Mouse (Mus musculus) liver, embryonic 11.5 days (tissue): ENCODE data around the gene Tmsb15l. TPM values are rescaled to one million over a fixed set of nuclear protein-coding genes. Genes with fewer than 3 reads are reported as not detected.
"Not testable (repeated sequence)": the region's sequence is repeated elsewhere in the genome, so short reads cannot be mapped to it uniquely, and the experiment has no call there.

Source experiments
- ATAC-seq: fragments of 200-750 bp; cut with Nextera tagmentation; replicated peaks from 2 replicates; pipeline ENCODE4 v1.8.0; 2017; ENCODE audit warnings: moderate number of reproducible peaks, mild to moderate bottlenecking, moderate TSS enrichment, moderate library complexity; ENCODE audit not compliant: low FRiP score
- DNase-seq: peaks from one replicate; pipeline ENCODE4 v3.0.0-alpha.2; 2017; ENCODE audit warnings: low spot score
- H3K27ac ChIP-seq: fragments of 300-500 bp; sonication (generic); 2 replicates; pipeline ENCODE4 v1.5.1; 2014; ENCODE audit warnings: mild to moderate bottlenecking, low read depth, low read length, control low read depth
- H3K27me3 ChIP-seq: fragments of 300-500 bp; sonication (generic); replicated peaks from 2 replicates; pipeline ENCODE4 v1.6.1; 2014; ENCODE audit warnings: low read length, mixed read lengths; ENCODE audit not compliant: control insufficient read depth, insufficient read depth
- H3K36me3 ChIP-seq: fragments of 300-500 bp; sonication (generic); 2 replicates; pipeline ENCODE4 v1.6.1; 2014; ENCODE audit warnings: mild to moderate bottlenecking, low read length, moderate library complexity, mixed read lengths; ENCODE audit not compliant: control insufficient read depth, insufficient read depth
- H3K4me1 ChIP-seq: fragments of 300-500 bp; sonication (generic); replicated peaks from 2 replicates; pipeline ENCODE4 v1.6.1; 2014; ENCODE audit warnings: low read length, mixed read lengths; ENCODE audit not compliant: control insufficient read depth, insufficient read depth
- H3K4me2 ChIP-seq: fragments of 300-500 bp; sonication (generic); 2 replicates; pipeline ENCODE4 v1.6.1; 2014; ENCODE audit warnings: mild to moderate bottlenecking, control low read depth, moderate library complexity
- H3K4me3 ChIP-seq: fragments of 300-500 bp; sonication (generic); 2 replicates; pipeline ENCODE4 v1.5.1; 2014; ENCODE audit warnings: low read depth, low read length, control low read depth
- H3K9ac ChIP-seq: fragments of 300-500 bp; sonication (generic); 2 replicates; pipeline ENCODE4 v1.6.1; 2014; ENCODE audit warnings: low read depth, low read length, control low read depth
- H3K9me3 ChIP-seq: fragments of 300-500 bp; sonication (generic); 2 replicates; pipeline ENCODE4 v1.6.1; 2016; ENCODE audit warnings: low read length, inconsistent platforms, mixed read lengths; ENCODE audit not compliant: control insufficient read depth
- WGBS: fragments of 180-500 bp; shearing (Covaris S2); extraction: QIAGEN DNeasy Blood & Tissue Kit; methylation state at CpG from one replicate; pipeline ENCODE4 v1.1.7; 2014; 5-methylcytosine and 5-hydroxymethylcytosine counted together
- polyA plus RNA-seq: library from polyadenylated mRNA; unstranded; fragments of >200 nt; fragmentation: Nextera tagmentation; extraction: Ambion mirVana; gene quantifications from 2 replicates; pipeline ENCODE4 v1.2.1, GENCODE M21; 2014

The Tmsb15l gene
- polyA plus RNA-seq, 1 experiment from 2014 or later, result 2.8 TPM

- Histone ChIP-seq H3K27me3 (peaks cover 25% of the 10 kb centered on the region), H3K4me1 (no peaks in the 10 kb centered on the region), H3K9me3 (no peaks in the 10 kb centered on the region), H3K27ac (no peak overlapping the region), H3K4me3 (no peak overlapping the region), H3K4me2 (no peak overlapping the region), H3K9ac (no peak overlapping the region), H3K36me3 (no peaks in the 10 kb centered on the region)
- ATAC-seq (no peak), DNase-seq (no peak)
- whole genome bisulfite sequencing, result 54% methylated on average over 2 of the region's 2 CpGs
These were observed 14.6 kb upstream of the Tmsb15l start for GRCm38 (mm10) chrX:136991274-136991673.

GRCm38 (mm10) chrX:136986039-136986438 is 9.4 kb upstream of the Tmsb15l start:
- Histone ChIP-seq H3K9ac (no peak overlapping the region), H3K4me2 (no peak overlapping the region), H3K27me3 (0 out of 2 replicates have a peak, but pooled peaks cover under 1% of the 10 kb centered on the region), H3K4me3 (no peak overlapping the region), H3K4me1 (no peaks in the 10 kb centered on the region), H3K27ac (no peak overlapping the region), H3K36me3 (no peaks in the 10 kb centered on the region), H3K9me3 (no peaks in the 10 kb centered on the region)
- DNase-seq (no peak), ATAC-seq (no peak)

- Histone ChIP-seq H3K4me3 (no peak overlapping the region), H3K4me2 (no peak overlapping the region), H3K36me3 (no peaks in the 10 kb centered on the region), H3K9ac (no peak overlapping the region), H3K27ac (no peak overlapping the region), H3K4me1 (no peaks in the 10 kb centered on the region), H3K9me3 (no peaks in the 10 kb centered on the region), H3K27me3 (no peaks in the 10 kb centered on the region)
- DNase-seq (no peak), ATAC-seq (no peak)
These were observed 1.9 kb upstream of the Tmsb15l start for GRCm38 (mm10) chrX:136978616-136979015.

GRCm38 (mm10) chrX:136975397-136975796 is 1.3 kb downstream of the Tmsb15l start, which contains the start of gene Tmsb15b2:
Gene Tmsb15b2 (minus strand): TSS chrX:136975497.
- Histone ChIP-seq H3K4me2 (peak within 1 kb of the TSS; percentile 57), H3K4me3 (peak within 1 kb of the TSS; percentile 39; the same call in 1 of the 2 replicates)
- WGBS, result 80% methylated on average over 6 of the region's 6 CpGs
- H3K9me3 ChIP-seq, H3K9ac ChIP-seq, H3K27me3 ChIP-seq, H3K4me1 ChIP-seq, H3K36me3 ChIP-seq, DNase-seq, ATAC-seq, H3K27ac ChIP-seq: not testable (repeated sequence)

- Histone ChIP-seq H3K36me3 (no peaks in the 10 kb centered on the region), H3K4me3 (no peak overlapping the region), H3K4me1 (no peaks in the 10 kb centered on the region), H3K9ac (no peak overlapping the region), H3K27ac (no peak overlapping the region), H3K27me3 (no peaks in the 10 kb centered on the region), H3K4me2 (no peak overlapping the region), H3K9me3 (no peaks in the 10 kb centered on the region)
- ATAC-seq (no peak), DNase-seq (no peak)
- WGBS, result 16% methylated on average over 2 of the region's 2 CpGs
These were observed 17.0 kb downstream of the Tmsb15l start for GRCm38 (mm10) chrX:136959688-136960087.

GRCm38 (mm10) chrX:136958300-136958699 is 18.4 kb downstream of the Tmsb15l start:
- H3K4me2 ChIP-seq, H3K4me1 ChIP-seq, H3K36me3 ChIP-seq, H3K9ac ChIP-seq, DNase-seq, H3K4me3 ChIP-seq, H3K27ac ChIP-seq, H3K9me3 ChIP-seq, H3K27me3 ChIP-seq, ATAC-seq: not testable (repeated sequence)
- WGBS, result 58% methylated on average over 5 of the region's 5 CpGs

GRCm38 (mm10) chrX:136957583-136958279 is 18.9 kb downstream of the Tmsb15l start:
- H3K27me3 ChIP-seq, H3K9ac ChIP-seq, H3K4me1 ChIP-seq, H3K36me3 ChIP-seq, DNase-seq, H3K4me3 ChIP-seq, H3K9me3 ChIP-seq, H3K27ac ChIP-seq: not testable (repeated sequence)
- peak overlapping the region; percentile 33 for H3K4me2 ChIP-seq
- peak; percentile 82 for ATAC-seq
- 33% methylated on average over 13 of the region's 13 CpGs for WGBS

GRCm38 (mm10) chrX:136937985-136938384 is 38.7 kb downstream of the Tmsb15l start:
- no peak for ATAC-seq
- no peak overlapping the region for H3K4me3 ChIP-seq
- no peaks in the 10 kb centered on the region for H3K4me1 ChIP-seq
- H3K4me2 ChIP-seq, result no peak overlapping the region
- H3K27ac ChIP-seq, result no peak overlapping the region
- no peak overlapping the region for H3K9ac ChIP-seq
- no peak for DNase-seq
- WGBS, result 15% methylated on average over 3 of the region's 3 CpGs
- no peaks in the 10 kb centered on the region for H3K36me3 ChIP-seq
- H3K9me3 ChIP-seq, result no peaks in the 10 kb centered on the region
- no peaks in the 10 kb centered on the region for H3K27me3 ChIP-seq

GRCm38 (mm10) chrX:136927031-136927430 is 49.6 kb downstream of the Tmsb15l start, which contains the start of gene H2bfm:
Gene H2bfm (plus strand): TSS chrX:136927325.
- DNase-seq, result no peak
- Histone ChIP-seq H3K9me3 (no peaks in the 10 kb centered on the region), H3K4me1 (no peaks in the 10 kb centered on the region), H3K36me3 (no peaks in the 10 kb centered on the region), H3K27me3 (no peaks in the 10 kb centered on the region), H3K9ac (no peak within 1 kb of the TSS), H3K4me3 (no peak within 1 kb of the TSS), H3K4me2 (no peak within 1 kb of the TSS), H3K27ac (no peak within 1 kb of the TSS)
- ATAC-seq, result no peak
- 90% methylated on average over 14 of the region's 14 CpGs for WGBS
